8 mouse cellular contexts compared by ENCODE assay signal in genomic region chr4:126286492-126286891, GRCm38 (mm10). TPM values are rescaled to one million over a fixed set of nuclear protein-coding genes. Genes with fewer than 3 reads are reported as not detected.
A peak's percentile ranks its signal among the peaks of the same experiment; 100 is the strongest.
DNase-seq lines count a peak whose midpoint lies in the region; ATAC-seq lines count a peak whose summit lies in the region.

TSS of gene Col8a2 (plus strand) at chr4:126286793.

- 0 out of 2 replicates have a peak within 1 kb of the TSS, but pooled peaks have one; percentile 41 for H3K9ac ChIP-seq in liver, embryonic 12.5 days
- peak within 1 kb of the TSS; percentile 25 for H3K9ac ChIP-seq in neural tube, embryonic 14.5 days (replicated peaks; ENCODE audit: low read depth, low read length)

- WGBS in hindbrain, embryonic 10.5 days = 3% methylated on average over 42 of the region's 42 CpGs
- 3% methylated on average over 30 of the region's 42 CpGs for WGBS in liver, embryonic 12.5 days (ENCODE audit: insufficient replicate concordance)
- 2% methylated on average over 38 of the region's 42 CpGs for WGBS in neural tube, embryonic 14.5 days

- H3K27me3 ChIP-seq in hindbrain, embryonic 10.5 days (ENCODE audit: insufficient read depth, poor library complexity, severe bottlenecking) = peaks cover 76% of the 10 kb centered on the region
- H3K27me3 ChIP-seq in liver, embryonic 12.5 days (replicated peaks) = peaks cover 87% of the 10 kb centered on the region
- H3K27me3 ChIP-seq in neural tube, embryonic 14.5 days (ENCODE audit: control insufficient read depth, insufficient read depth, low read length) = peaks cover 17% of the 10 kb centered on the region

- H3K36me3 ChIP-seq in hindbrain, embryonic 10.5 days = no peaks in the 10 kb centered on the region
- H3K36me3 ChIP-seq in liver, embryonic 12.5 days = no peaks in the 10 kb centered on the region
- H3K36me3 ChIP-seq in neural tube, embryonic 14.5 days (ENCODE audit: control insufficient read depth, insufficient read depth, low read length) = no peaks in the 10 kb centered on the region

- H3K9me3 ChIP-seq in hindbrain, embryonic 10.5 days = peaks cover 9% of the 10 kb centered on the region; the same call in 1 of the 2 replicates
- H3K9me3 ChIP-seq in liver, embryonic 12.5 days (replicated peaks) = no peaks in the 10 kb centered on the region
- H3K9me3 ChIP-seq in neural tube, embryonic 14.5 days (ENCODE audit: control insufficient read depth, low read length) = no peaks in the 10 kb centered on the region

- peak within 1 kb of the TSS; percentile 59 for H3K27ac ChIP-seq in hindbrain, embryonic 10.5 days
- H3K27ac ChIP-seq in liver, embryonic 12.5 days = no peak within 1 kb of the TSS
- H3K27ac ChIP-seq in neural tube, embryonic 14.5 days (ENCODE audit: low read depth, low read length) = no peak within 1 kb of the TSS

- H3K4me3 ChIP-seq in hindbrain, embryonic 10.5 days = peak within 1 kb of the TSS; percentile 50
- peak within 1 kb of the TSS; percentile 48 for H3K4me3 ChIP-seq in liver, embryonic 12.5 days
- peak within 1 kb of the TSS; percentile 15; the same call in 1 of the 2 replicates for H3K4me3 ChIP-seq in neural tube, embryonic 14.5 days (ENCODE audit: low read depth, low read length)

- peaks cover 37% of the 10 kb centered on the region for H3K4me1 ChIP-seq in hindbrain, embryonic 10.5 days (replicated peaks)
- 0 out of 2 replicates have a peak, but pooled peaks cover 15% of the 10 kb centered on the region for H3K4me1 ChIP-seq in liver, embryonic 12.5 days
- peaks cover 6% of the 10 kb centered on the region for H3K4me1 ChIP-seq in neural tube, embryonic 14.5 days (ENCODE audit: control insufficient read depth, insufficient read depth, low read length)

- DNase-seq in urinary bladder, postnatal 14 days (ENCODE audit: low spot score) = peak; percentile 42
- no peak for DNase-seq in urinary bladder, adult 18-20 months (ENCODE audit: low spot score in 2 of 2)
- DNase-seq in hindbrain, embryonic 10.5 days (ENCODE audit: low spot score) = peak; percentile 38
- DNase-seq in right cerebral cortex, postnatal 10 days (ENCODE audit: low spot score in 2 of 2) = no peak
- DNase-seq in left cerebral cortex, adult 8-10 months (ENCODE audit: low spot score in 2 of 2) = no peak

- peak within 1 kb of the TSS; percentile 64 for H3K4me2 ChIP-seq in liver, embryonic 12.5 days
- peak within 1 kb of the TSS; percentile 38 for H3K4me2 ChIP-seq in neural tube, embryonic 14.5 days (ENCODE audit: low read depth, low read length)

- ATAC-seq in liver, embryonic 12.5 days = no peak
- no peak for ATAC-seq in neural tube, embryonic 14.5 days (ENCODE audit: low read depth)
- ATAC-seq in frontal cortex, adult (ENCODE audit: low TSS enrichment) = no peak

RNA-seq across cellular contexts. Expression of gene Col8a2, which starts in this region (rescaled TPM):
- 6.1 and 18.5 TPM in 2 replicates for polyA plus RNA-seq in hindbrain, embryonic 10.5 days (2016; fragmentation: Nextera tagmentation; extraction: Ambion mirVana)
- polyA plus RNA-seq in liver, embryonic 12.5 days (2016; fragmentation: Nextera tagmentation; extraction: Ambion mirVana) = 1.8 and 2.3 TPM in 2 replicates
- polyA plus RNA-seq in neural tube, embryonic 14.5 days (2014; fragmentation: Nextera tagmentation; extraction: Ambion mirVana) = 1.3 and 6.1 TPM in 2 replicates
- 1 to 10 TPM; 1.9 to 4.0 (median 2.5) TPM for total RNA-seq in left cerebral cortex, adult 8-10 months (2022)

Comparison
In these comparisons a context has a peak if more than half of its experiments do, and no peak if none do; other contexts are left out.
1. DNase-seq: peak in urinary bladder, postnatal 14 days (single experiment) and hindbrain, embryonic 10.5 days (single experiment); none in urinary bladder, adult 18-20 months (0 of 2), right cerebral cortex, postnatal 10 days (0 of 2) and left cerebral cortex, adult 8-10 months (0 of 2).
2. Peak in every context shown above with its lines, with median percentiles within 50 percentile points of each other: H3K4me3 ChIP-seq.